Mouse (Mus musculus): Measurements from ENCODE around the gene Ces1b. TPM values are rescaled to one million over a fixed set of nuclear protein-coding genes. Genes with fewer than 3 reads are reported as not detected.
A peak's percentile ranks its signal among the peaks of the same experiment; 100 is the strongest.

The Ces1b gene
- not detected for total RNA-seq (2021)
- long read RNA-seq, result 0 reads

GRCm38 (mm10) chr8:93079887-93080286, at the start of gene Ces1b:
Ces1b (minus strand) TSS chr8:93080017.
- DNase-seq (ENCODE audit: low spot score in 2 of 2), result no peak

GRCm38 (mm10) chr8:93126476-93126875, 46.7 kb upstream of the Ces1b start:
- DNase-seq (ENCODE audit: low spot score in 2 of 2), result peak; percentile 12 to 25

- DNase-seq (ENCODE audit: low spot score in 2 of 2), result no peak
These were observed 42.2 kb upstream of the Ces1b start for GRCm38 (mm10) chr8:93122005-93122404.

DNA sequence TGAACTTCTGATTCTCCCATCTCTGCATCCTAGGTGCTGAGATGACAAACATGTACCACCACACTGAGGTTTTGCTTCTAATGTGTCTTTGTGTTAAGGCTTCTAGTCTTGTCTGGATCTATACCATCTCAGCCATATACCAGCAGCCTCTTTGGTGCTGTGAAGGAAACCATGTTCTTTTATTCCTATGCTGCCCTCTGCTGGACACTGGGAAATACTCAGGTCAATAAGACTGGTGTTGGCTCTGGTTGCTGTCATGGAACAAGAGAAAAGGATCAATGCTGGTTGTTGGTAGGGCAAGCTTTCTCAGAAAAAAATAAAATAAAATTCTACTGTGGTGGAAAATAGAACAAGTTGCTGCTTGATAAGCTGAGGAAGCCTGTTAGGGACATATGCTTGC, 15.6 kb upstream of the Ces1b start:
- peak; percentile 29 to 32 for DNase-seq (ENCODE audit: low spot score in 2 of 2)

DNA sequence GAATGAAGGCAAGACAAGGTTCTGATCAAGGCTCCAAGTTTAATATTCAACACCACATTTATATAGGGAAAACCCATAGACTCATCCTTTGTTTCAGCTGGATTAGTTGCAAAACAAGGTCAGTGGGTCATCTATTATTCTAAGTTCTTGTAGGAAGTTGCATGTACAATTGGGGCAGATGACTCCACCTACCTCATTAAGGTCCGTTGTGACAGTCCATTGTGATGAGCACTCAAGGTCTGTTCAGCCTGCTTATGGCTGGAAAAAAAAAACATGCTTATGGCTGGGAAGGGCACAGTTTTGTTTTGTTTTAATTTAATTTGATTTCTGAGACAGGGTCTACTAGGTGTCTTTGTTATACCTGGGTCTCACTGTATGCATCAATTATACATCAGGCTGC, 11.5 kb upstream of the Ces1b start:
- DNase-seq (ENCODE audit: low spot score in 2 of 2), result no peak

- no peak for DNase-seq (ENCODE audit: low spot score in 2 of 2)
These were observed 8.9 kb upstream of the Ces1b start for GRCm38 (mm10) chr8:93088686-93089122.

DNA sequence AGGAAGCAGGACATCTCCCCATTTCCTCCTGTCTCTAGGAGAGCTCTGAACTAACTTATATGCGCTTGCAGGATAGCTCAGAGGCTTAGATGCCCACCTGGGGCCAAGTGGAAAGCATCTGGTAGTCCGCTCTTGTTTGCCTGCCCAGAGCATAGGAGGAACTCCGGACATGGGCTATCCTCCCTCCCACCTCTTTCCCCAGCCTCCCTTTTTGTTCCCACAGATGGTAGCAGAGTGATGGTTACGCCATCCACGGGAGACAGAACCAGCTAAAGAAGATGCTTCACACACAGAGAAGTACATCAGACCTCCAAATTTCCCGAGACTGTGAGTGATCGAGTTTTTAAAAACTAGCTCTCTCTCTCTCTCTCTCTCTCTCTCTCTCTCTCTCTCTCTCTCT, 8.4 kb upstream of the Ces1b start:
- DNase-seq (ENCODE audit: low spot score in 2 of 2), result no peak

GRCm38 (mm10) chr8:93075251-93075650, 4.6 kb downstream of the Ces1b start:
- no peak for DNase-seq (ENCODE audit: low spot score in 2 of 2)

DNA sequence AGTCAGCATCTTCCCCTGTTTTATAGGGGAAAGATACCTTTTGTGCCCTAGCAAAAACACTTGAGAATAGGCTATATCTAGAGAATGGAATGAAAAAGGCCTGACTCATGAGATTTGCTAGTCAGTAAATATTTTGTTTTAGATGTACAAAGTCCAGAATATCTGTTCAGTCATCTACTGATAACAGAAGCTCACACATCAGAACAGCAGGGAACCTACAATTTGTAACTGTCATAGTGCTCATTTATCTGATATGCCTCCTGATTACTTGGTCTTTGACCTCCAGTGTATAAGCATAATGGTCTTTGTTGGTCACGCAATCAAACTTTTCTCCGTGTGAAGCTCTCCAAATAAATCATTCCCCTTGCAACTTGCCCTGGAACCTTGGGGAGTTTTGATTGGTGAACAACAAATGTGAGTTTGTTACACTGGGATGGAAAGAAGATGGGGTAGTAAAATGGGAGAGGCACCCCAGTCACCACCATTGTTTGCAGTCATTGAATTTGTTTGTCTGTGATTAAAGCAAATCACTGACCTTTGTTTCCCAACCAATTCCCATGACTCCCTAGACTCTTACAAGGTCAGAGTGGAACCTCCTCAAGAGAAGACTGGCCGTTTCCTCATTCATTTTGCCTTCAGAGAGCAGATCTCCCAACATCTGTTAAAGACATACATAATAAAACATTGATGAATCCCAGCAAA, 16.2 kb downstream of the Ces1b start:
- DNase-seq (ENCODE audit: low spot score in 2 of 2), result no peak

GRCm38 (mm10) chr8:93059185-93059584, 20.6 kb downstream of the Ces1b start:
- DNase-seq (ENCODE audit: low spot score in 2 of 2), result peak; percentile 63 to 74

DNA sequence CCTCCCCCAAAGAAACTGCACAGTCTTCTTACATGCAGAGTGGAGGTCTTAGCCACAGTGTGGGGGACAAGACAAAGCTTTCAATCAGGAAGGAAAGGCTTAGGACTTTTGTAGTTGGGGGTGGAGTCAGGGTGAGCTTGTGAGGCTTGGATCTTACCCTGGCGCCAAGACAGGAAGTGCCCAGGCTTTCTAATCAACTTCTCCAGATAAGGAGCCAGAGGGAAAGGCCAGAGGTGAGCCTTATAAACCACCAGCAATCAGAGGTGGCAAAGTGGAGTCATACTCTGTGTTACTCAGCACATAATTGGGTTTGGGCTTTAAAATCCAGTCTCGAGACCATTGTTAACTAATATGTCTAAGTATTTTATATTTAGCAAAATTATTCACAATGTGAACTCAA, 24.6 kb downstream of the Ces1b start:
- DNase-seq (ENCODE audit: low spot score in 2 of 2), result no peak

- no peak for DNase-seq (ENCODE audit: low spot score in 2 of 2)
These were observed 31.1 kb downstream of the Ces1b start for GRCm38 (mm10) chr8:93048510-93049416.

GRCm38 (mm10) chr8:93048092-93048491, 31.7 kb downstream of the Ces1b start, which contains the start of gene Ces1a:
Ces1a (minus strand) TSS chr8:93048192.
- DNase-seq (ENCODE audit: low spot score in 2 of 2), result no peak

DNA sequence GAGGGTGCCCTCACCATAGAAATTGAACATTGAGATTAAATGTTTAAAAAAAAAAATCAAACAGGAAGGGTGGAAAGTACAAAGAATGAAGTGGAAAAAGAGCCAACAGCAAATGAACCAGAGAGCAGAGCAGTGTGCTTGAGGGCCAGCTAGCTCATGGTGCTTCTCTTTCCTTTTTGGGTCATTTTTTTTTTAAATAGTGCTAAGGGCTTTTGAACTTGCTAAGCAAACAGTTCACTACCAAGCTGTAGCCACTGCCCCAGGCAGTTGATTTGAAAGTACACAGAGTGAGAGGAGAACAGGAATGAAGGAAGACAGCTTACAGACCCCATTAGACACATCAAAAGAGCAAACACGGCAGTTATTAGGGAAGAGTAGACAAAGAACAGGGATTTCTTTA, 36.7 kb downstream of the Ces1b start:
- no peak for DNase-seq (ENCODE audit: low spot score in 2 of 2)

DNA sequence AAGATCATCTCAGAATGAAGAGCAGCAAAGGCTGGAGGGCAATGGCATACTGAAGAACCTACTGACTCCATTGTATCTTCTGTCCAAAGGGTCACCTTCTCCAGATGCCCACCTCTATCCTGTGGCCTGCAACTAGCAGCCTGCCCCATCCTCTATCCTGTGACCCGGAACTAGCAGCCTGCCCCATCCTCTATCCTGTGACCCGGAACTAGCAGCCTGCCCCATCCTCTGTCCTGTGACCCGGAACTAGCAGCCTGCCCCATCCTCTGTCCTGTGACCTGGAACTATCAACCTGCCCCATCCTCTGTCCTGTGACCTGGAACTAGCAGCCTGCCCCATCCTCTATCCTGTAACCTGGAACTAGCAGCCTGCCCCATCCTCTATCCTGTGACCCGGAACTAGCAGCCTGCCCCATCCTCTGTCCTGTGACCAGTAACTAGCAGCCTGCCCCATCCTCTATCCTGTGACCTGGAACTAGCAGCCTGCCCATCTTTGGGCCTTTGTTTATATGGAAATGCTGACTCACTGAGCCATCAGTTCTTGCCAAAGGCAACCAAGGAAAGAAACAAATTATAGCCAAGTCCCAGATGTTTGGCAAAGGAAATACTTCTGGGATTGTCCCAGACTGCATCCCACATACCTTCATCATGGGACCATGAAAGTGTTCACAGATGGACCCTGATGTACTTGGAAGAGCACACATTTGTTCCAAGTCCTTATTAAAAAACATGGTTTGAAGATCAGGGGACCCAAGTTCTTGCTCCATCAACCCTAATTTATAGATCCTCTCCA, 38.8 kb downstream of the Ces1b start:
- no peak for DNase-seq (ENCODE audit: low spot score in 2 of 2)

DNA sequence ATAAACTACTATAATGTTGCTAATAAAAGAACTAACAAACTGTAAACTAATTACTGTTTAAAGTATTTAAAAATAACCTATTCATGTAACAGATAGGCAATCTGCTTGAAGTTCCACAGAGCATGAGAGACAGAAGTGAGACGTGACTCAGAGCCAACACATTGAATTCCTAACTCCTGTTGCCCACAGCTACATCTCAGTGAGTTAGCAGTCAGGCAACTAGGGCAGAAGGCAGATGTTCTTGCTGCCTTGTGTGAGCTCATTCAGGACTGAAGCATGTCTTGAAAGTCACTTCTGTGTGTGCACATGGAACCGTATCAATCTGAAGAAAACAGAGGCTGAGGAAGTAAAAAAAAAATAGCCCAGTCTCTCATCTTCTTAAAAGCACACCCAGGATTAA, 39.6 kb downstream of the Ces1b start:
- DNase-seq (ENCODE audit: low spot score in 2 of 2), result no peak

- DNase-seq (ENCODE audit: low spot score in 2 of 2), result no peak
These were observed 41.0 kb downstream of the Ces1b start for GRCm38 (mm10) chr8:93038831-93039230.

- DNase-seq (ENCODE audit: low spot score in 2 of 2), result no peak
These were observed 49.2 kb downstream of the Ces1b start for GRCm38 (mm10) chr8:93030664-93031063.

DNA sequence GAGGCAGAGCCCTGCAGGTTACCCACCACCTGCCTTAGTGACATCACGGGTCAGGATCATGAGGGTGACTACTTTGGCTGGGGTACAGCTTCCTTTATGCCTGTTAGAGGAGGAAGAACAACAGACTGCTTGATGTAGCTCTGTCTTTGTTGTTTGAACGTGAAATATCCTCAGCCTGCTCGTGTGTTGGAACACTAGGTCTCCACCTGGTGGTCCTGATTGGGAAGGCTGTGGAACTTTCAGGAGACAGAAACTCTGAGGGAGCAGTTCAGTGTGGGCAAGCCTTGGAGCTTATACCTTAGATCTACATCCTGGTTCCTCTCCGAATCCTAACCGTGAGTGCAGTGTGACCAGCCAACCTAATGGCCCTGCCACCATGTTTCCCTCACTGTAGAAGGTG, 58.1 kb downstream of the Ces1b start:
- DNase-seq (ENCODE audit: low spot score in 2 of 2), result no peak

DNA sequence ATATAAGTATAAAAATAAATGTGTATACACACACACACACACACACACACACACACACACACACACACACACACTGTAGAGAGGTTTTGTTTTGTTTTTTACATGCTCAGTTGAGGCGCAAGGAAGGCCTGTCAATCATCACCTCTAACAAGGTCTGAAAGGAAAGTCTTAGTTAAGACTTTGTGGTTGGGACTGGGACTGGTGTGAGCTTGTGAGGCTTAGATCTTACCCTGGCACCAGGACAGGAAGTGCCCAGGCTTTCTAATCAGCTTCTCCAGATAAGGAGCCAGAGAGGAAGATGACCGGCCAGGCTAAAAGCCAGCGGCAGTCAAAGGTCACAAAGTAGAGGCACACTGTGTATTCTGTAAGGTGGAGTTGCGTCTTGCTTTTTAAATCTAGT, 65.5 kb downstream of the Ces1b start:
- no peak for DNase-seq (ENCODE audit: low spot score in 2 of 2)

GRCm38 (mm10) chr8:93012226-93012625, 67.6 kb downstream of the Ces1b start:
- DNase-seq (ENCODE audit: low spot score in 2 of 2), result peak in 1 of 2 experiments; percentile 24
